Mouse (Mus musculus): ENCODE measurements around the gene Wdfy3.
"Not testable (repeated sequence)": the region's sequence is repeated elsewhere in the genome, so short reads cannot be mapped to it uniquely, and the experiment has no call there.

Wdfy3 gene

DNA sequence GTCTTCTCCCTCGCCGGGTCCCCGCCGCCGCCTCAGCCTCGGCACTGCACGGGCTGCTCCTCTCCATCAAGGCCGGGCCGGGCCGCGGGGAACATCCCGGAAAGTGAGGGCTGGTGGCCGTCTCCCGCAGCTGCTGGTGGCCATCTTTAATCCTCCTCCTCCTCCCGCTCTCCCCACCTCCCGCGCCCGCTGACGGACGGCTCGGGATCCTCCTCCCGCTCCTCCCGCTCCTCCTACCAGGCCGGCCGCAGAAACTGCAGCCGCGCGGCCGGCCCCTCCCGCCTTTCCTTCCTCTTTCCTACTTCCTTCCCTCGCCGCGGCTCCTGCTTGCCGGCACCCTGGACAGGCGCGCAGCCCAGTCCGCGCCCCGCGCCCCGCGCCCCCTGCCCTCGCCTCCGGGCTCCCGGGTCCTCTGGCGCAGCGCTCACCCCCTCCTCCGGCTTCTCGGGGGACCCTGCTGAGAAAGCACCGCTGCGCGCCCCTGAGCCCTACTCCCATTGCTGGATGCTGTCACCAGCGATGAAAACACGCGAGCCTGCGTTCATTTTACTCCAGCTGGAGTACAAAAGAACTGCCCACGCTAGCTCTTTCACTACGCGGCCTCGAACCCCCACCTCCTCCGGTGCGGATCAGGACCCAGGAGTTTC lies at the start of gene Wdfy3:
Gene Wdfy3, minus strand, starts transcription at position 155 of the 647 bp plus-strand sequence.
- DNase-seq (ENCODE audit: low spot score in 2 of 2), result peak; percentile 77 to 81

DNA sequence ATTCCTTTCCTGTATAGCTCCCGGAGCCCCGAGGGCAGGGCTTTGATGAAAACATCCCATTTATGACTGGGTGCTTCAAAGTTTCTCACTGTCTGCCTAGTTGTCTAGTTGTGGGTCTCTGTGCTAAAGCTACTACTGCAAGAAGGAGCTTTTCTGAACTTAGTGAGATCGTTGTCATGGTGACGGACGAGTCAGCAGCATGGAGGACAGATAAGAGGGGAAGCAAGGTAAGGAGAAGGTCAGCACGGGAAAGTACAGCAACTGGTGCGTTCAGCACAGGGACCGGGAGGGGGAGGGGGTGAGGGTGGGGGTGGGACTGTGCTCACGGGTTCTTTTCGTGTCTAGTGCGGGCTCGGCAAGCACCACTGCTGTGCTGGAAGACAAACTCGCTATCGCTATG lies 43.3 kb upstream of the Wdfy3 start:
- no peak for DNase-seq (ENCODE audit: low spot score in 2 of 2)

DNA sequence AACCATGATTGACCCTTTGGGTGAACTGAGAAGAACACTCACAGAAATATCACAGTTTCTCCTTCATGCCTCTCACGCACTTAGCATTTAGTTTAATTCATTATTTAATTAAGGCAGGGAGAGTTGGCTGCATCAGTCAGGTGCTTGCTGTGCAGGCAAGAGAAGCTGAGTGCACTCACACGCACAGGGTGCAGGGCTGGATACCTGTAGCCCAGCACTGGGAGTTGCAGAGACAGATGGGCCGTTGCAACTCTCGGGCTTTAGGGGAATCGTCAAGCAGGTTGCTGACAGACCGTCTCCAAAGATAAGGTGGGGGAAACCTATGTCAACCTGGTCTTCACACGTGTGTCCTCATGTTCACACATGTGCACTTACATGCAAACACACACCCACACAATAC lies 42.3 kb upstream of the Wdfy3 start:
- no peak for DNase-seq (ENCODE audit: low spot score in 2 of 2)

GRCm38 (mm10) chr5:102110031-102110430 lies 40.3 kb upstream of the Wdfy3 start:
- peak; percentile 61 to 77 for DNase-seq (ENCODE audit: low spot score in 2 of 2)

- DNase-seq (ENCODE audit: low spot score in 2 of 2), result no peak
Measured at GRCm38 (mm10) chr5:102105919-102106318, 36.2 kb upstream of the Wdfy3 start.

- DNase-seq (ENCODE audit: low spot score in 2 of 2), result not testable (repeated sequence)
Measured at GRCm38 (mm10) chr5:102101815-102102214, 32.1 kb upstream of the Wdfy3 start.

DNA sequence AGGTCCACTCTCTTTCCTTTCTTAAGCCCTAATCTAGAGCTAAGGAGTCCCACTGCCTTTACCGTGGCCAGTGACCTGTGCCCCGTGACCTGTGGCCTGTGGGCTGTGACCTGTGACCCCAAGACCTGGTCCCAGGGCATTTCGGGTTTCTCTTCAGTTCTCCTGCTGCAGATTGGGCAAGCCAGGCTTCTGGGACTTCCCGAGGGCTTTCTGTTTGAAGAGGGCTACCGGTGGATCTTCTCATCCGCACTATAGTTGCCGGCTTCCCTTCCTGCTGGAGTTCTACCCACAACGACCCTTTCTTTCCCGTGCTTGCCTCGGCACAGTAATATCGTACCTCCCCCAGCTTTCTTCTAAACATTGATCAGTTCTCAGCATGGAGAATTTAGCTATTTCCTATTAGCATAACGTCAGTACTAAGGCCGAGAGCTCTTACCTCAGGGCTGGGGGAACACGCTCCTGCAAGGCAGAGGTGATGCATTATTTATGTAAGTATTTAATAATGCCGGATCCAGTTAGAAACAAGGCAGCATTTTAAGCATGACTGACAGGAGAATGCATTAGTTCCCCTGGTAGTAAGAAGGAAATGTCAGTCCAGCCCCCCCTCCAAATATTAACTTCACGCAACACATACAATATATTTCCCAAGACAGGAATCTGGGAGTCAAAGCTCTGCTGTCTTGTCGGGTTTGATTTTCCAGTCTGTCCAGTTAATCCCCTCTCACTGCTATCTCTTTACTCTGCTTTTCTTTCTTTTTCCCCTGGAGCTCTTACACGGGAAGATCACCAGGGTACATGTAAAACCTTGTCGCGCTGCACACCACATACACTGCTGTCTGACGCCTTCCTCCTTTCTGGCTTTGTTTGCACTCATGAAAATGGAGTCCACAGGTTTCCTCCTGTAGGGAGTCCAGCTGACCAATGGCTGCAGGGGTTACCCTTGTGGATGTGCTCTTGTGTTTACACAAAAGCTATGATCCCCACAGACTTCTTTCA lies 30.8 kb upstream of the Wdfy3 start:
- DNase-seq (ENCODE audit: low spot score in 2 of 2), result no peak

DNA sequence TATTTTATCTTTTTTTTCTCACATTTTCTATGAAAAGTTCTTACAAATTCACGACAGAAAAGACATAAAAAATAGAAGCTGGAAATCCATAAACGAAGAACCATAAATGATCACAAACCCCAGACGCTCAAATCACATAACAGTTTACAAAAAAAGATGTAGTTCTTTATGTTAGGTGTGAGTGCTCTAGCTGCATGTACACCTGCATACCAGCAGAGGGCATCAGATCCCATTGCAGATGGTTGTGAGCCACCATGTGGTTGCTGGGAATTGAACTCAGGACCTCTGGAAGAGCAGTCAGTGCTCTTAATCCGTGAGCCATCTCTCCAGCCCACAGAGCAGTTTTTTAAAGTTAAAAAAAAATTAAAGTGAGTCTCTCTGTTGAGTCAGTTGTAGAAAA lies 25.9 kb upstream of the Wdfy3 start:
- DNase-seq (ENCODE audit: low spot score in 2 of 2), result no peak

DNA sequence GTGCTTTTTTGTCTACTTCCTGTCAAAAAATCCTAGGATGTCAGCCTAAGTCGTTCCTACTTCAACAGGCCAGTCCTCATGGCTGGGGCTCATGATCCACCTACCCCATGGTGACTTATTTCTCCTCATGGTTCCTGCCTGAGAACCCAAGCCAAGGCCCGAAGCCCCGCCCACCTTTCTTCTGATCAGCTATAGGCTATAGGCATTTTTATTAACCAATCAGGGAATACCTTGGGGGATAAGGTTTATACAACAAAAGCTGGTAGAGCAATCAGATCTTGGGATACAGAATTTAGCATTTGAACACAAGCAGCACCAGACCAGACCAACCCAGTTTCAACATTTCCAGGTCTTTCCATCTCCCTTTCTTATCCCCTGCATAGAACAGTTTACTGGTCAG lies 21.0 kb upstream of the Wdfy3 start:
- no peak for DNase-seq (ENCODE audit: low spot score in 2 of 2)

DNA sequence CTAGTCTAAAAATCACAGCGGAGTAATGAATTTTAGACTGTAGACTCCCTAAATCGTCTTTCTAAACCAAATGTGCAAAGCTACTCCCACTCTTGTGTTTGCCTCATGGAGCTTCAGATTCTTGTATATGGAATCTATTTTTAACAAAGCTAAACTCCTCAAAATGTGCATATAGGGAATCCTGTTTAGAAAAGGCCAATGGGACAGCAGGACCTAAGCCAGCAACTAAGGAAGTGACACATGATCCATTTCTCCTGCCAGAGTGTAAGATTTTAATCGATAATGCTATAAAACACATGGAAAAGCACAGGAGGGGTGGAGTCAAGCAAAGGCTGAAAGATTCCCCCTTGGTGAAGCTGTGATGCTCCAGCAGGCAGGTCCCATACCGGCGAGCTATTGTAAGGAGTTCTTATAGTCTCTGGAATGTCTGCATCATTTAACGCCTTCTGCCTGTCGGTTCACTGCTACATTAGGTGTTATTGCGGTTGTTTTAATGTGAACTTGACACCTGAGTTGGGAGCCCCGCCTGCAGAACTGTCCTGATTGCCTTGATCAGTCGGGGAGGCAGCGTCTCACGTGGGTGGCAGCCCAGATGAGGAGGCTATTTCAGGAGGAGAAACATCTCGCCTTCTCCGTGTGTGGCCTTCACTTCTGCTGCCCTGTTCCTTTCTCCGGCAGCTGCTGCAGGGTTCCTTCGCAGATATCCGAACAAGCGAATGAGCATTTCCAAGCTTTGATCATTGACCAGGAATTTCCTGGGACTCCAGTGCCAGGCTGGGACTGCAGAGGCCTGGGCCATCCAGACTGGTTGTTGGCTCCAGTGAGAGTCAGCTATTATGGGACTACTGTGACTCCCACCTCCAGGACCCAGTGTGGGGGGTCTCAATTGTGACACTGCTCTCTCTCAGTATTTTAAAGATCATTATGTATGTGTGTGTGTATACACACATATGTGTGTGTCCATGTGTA lies 15.3 kb upstream of the Wdfy3 start:
- DNase-seq (ENCODE audit: low spot score in 2 of 2), result no peak

DNA sequence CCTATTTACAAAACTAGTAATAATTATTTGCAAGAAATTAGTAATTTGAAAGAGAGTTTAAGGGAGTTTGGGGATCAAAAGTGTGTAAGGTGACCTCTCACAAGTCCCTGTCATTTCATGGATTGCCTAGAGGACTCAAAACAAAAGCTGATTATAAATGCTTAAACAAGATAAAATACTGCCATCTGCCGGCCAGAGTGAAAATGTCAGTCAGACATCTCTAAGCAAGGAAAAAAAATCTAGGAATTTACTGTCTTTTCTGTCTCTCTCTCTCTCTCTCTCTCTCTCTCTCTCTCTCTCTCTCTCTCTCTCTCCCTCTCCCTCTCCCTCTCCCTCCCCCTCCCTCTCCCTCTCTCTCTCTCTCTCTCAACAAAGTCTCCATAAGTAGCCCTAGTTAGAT lies 4.4 kb upstream of the Wdfy3 start:
- peak in 1 of 2 experiments; percentile 70 for DNase-seq (ENCODE audit: low spot score in 2 of 2)

DNA sequence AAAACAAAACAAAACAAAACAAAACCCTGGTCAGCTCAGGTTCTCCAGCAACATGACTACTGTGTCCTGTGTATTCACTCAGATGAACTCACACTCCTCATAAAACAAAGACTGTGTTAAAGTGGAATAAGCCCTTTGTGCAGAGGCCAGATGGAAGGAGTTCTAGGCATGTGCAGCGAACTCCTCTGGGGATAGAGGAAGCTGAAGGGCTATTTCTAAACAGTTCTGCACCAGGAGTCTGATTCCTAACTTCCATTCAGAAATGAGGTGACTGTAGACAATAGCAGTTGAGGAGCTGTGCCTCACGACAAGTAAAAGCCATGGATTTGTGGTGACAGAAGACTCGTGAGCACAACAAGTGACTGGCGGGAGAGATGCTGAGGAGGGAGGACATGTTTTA lies 2.3 kb upstream of the Wdfy3 start:
- DNase-seq (ENCODE audit: low spot score in 2 of 2), result no peak

GRCm38 (mm10) chr5:102071241-102071640 lies 1.5 kb upstream of the Wdfy3 start:
- DNase-seq (ENCODE audit: low spot score in 2 of 2), result no peak

GRCm38 (mm10) chr5:102070788-102071187 lies 1.1 kb upstream of the Wdfy3 start:
- no peak for DNase-seq (ENCODE audit: low spot score in 2 of 2)

- DNase-seq (ENCODE audit: low spot score in 2 of 2), result no peak
Measured at GRCm38 (mm10) chr5:102070414-102070768, 670 bp upstream of the Wdfy3 start.

DNA sequence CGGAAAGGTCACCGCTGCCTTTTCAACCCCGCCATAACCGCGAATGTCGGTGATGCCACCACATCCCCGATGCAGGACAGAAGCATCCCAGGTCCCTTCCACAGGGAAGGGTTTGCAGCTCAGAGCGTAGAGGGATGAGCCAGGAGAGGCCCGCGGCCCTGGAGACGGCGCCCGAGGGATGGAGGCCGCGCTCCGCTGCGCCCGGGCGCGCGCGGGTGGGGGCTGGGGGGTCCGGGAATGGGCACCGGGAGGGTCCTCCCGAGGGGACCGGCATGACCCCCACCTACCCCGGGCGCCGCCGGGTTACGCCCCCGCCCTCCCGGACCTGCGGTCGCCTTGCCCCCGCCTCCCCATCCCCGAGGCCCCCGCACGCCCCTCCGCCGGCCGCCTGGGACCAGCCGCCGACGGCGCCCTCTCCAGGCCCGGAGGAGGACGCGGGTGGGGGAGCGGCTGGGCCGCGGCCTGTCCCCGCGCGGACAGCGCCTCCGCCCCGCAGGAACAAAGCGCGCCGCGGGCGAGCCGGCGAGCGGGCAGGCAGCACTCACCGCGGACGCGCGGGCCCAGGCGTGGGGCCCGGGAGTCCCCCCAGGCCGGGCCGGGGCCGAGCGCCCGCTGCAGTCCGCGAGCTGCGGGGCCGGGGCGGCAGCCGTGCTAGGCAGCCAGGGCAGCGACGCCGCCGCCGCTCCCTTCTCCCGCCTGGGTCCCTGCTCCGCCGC lies 512 bp downstream of the Wdfy3 start:
- DNase-seq (ENCODE audit: low spot score in 2 of 2), result peak in 1 of 2 experiments; percentile 40

GRCm38 (mm10) chr5:102066458-102066857 lies 3.3 kb downstream of the Wdfy3 start:
- DNase-seq (ENCODE audit: low spot score in 2 of 2), result no peak

DNA sequence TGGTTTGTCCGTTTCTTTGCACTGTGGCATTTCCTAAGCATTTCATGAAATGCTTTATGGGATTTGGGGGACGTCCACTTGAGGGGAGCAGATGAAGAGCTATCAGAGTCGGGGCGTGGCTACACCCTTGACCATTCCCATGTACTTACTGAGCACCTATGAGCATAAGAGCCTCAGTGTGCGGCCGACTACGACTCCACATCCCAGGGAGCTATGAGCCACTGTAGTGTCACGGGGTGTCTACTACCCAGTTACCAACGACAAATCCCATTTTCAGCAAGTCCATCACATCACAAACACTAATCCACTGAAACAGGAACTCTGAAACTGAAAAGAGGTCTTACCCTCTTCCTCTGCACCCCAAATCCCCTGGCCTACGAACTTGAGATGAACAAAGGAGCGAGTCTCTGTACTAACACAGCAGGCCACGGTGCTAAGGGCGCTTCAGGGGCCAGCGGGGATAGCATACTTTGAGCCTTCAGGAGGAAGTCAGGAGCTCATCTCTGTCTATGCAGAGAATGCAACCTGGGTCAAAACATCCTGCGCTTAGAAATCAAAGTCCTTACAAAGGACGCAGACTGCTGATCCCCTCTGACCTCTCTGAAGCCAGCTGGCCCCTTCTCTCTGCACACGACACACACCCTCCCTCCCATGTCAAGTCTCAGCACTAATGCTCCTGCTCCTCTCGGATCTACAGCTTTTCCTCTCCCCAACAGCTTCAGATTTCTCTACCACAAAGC lies 6.5 kb downstream of the Wdfy3 start:
- DNase-seq (ENCODE audit: low spot score in 2 of 2), result no peak

GRCm38 (mm10) chr5:102061816-102062215 lies 7.9 kb downstream of the Wdfy3 start:
- no peak for DNase-seq (ENCODE audit: low spot score in 2 of 2)

GRCm38 (mm10) chr5:102055946-102056345 lies 13.8 kb downstream of the Wdfy3 start:
- DNase-seq (ENCODE audit: low spot score in 2 of 2), result no peak
